Mouse (Mus musculus) stomach, adult 2 months (tissue): ENCODE results near the gene Slc7a12. TPM values are rescaled to one million over a fixed set of nuclear protein-coding genes. Genes with fewer than 3 reads are reported as not detected.

ENCODE experiments used
- polyA plus RNA-seq: library from polyadenylated mRNA; depleted of rRNA; stranded (reverse); fragments of >200 nt; gene quantifications from 2 replicates; pipeline ENCODE4 v1.2.3, GENCODE M21; 2012; rRNA removed

Gene Slc7a12
- not detected in 2 replicates for polyA plus RNA-seq

DNA sequence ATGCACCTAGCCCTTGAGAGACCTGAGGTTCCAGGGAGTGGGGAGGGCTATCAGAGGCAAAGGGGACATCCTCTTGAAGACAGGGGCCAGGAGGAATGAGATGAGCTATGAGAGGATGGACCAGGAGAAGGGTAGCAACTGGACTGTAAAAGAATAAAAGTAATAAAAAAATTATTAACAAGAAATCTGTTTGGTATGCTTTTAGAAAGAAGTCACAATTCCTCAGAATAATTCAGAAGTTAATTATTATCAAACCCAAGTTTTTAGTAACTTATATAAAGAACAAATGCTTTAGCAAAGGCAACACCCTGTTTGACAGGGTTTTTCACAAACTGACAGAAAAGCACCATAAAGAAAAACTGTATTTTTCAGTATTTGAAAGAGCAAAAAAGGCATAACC, at the start of gene Slc7a12:
Gene Slc7a12 (plus strand): TSS at position 301 of the 400 bp plus-strand sequence.

Other genes starting within 250 kb of the Slc7a12 start
- gene 1810022K09Rik, start 130.6 kb downstream of the Slc7a12 start, polyA plus RNA-seq = 0.31 and 0.74 TPM in 2 replicates
- 3.3 and 4.6 TPM in 2 replicates for gene Car13, start 161.0 kb downstream of the Slc7a12 start, polyA plus RNA-seq